Mouse (Mus musculus): Measurements from ENCODE around the gene Lrrc8b.

- TF ChIP-seq POLR2A (IDR thresholded peaks at IDR 0.05; ENCODE audit: borderline replicate concordance, extremely low read depth, insufficient read depth, insufficient read length, poor library complexity, severe bottlenecking), result no peak
- no peak for TF ChIP-seq CTCF (IDR thresholded peaks at IDR 0.05; ENCODE audit: borderline replicate concordance, extremely low read depth, insufficient read depth, insufficient read length)
Measured at GRCm38 (mm10) chr5:105518626-105519095, 103.1 kb downstream of the Lrrc8b start.
